Mouse (Mus musculus): ENCODE measurements around the gene Twnk.

Twnk gene

DNA sequence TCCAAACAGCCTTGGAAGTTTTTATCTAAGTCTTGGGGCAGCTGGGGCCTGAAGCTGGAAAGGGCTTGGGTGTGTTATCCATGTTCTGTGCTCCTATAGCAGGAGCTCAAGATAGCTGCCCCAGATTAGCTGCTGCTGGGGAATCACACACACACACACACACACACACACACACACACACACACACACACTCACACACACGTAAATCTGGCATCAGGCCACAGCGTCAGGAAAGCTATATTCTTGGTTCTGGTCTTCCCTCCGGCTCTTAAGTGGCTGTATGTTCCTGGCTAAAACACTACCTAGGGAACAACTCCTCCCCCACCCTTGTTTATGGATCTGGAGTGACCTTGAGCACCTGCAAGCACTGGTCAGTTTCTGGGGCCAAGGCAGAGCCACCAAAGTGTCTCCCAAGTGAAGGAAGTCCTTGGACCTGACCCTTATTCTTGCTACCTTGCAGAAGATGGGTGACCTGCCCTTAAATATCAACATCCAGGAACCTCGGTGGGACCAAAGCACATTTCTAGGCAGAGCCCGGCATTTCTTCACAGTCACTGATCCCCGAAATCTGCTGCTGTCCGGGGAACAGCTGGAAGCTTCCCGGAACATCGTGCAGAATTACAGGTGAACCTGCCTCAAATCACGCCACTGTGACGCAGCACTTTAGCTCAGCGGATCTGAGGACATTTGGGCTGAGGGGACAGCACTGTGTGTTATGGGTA, 43.3 kb downstream of the Twnk start:
- DNase-seq (ENCODE audit: low spot score in 2 of 2), result no peak

DNA sequence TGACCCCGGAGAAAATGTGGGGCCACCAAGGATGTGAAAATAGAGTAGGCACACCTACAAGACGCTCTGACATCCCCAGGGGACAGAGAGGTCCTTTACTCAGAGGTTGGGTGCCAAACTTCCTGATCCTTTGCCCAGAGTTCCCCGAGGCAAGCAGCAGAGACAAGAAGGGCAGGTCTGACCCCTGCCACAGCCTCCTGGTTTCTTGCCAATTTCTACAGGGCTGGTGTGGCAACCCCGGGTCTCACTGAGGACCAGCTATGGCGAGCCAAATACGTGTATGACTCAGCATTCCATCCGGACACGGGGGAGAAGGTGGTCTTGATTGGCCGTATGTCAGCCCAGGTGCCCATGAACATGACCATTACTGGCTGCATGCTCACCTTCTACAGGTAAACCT, 44.1 kb downstream of the Twnk start:
- DNase-seq (ENCODE audit: low spot score in 2 of 2), result no peak

DNA sequence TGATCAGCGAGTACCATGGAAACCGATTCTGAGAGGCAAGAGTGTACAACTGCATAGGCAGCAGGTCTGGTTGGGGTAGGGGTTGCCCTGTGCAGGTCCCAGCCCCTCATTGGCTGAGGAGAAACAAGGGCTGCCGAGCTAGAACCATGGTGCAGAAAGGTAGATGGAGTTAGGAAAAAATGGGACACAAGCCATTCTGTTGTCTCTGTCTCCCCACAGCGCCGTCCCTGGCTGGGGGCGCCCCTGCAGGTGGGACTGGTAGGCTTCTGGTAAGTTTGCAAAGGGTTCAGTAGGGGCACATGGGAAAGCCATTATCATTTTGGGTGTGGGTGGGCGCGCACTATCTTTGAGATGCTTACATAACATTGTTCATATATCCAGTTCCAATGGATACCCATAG, 48.0 kb downstream of the Twnk start:
- DNase-seq (ENCODE audit: low spot score in 2 of 2), result no peak

DNA sequence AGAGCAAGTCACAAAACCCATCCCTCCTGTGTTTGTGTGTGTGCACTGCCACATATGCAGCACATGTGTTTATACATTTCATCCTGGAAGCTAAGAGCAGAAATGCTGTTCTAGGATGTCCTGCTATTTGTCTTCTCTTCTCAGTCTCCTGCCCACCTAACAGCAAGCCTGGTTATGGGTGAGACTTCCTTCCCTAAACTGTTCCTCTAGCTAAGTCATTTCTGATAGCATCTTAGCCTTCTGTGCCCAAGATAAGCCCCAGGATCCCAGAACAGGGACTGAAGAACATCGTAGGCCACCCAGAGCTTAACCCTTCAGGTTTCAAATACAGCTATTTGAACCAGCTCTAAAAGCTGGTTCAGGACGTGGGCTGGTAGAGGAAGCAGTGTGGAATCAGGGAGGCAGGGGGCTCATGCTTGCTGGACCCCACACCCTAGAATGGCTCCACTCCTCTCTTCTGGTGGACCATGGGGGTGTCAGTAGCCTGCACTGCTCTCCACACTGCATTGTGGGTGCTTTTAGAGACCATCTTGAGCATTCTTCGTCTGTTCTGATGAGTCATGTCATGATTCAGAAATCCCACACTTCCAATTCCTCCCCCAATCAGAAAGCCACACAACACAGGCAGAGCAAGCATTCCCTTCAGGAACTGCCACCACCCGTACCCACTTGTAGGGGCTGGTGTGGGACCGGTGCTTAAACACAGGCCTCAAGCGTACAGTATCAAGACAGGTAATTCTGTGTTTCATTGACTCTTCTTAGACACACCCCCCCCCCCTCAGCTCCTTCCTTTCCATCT, 49.6 kb downstream of the Twnk start:
- no peak for DNase-seq (ENCODE audit: low spot score in 2 of 2)

DNA sequence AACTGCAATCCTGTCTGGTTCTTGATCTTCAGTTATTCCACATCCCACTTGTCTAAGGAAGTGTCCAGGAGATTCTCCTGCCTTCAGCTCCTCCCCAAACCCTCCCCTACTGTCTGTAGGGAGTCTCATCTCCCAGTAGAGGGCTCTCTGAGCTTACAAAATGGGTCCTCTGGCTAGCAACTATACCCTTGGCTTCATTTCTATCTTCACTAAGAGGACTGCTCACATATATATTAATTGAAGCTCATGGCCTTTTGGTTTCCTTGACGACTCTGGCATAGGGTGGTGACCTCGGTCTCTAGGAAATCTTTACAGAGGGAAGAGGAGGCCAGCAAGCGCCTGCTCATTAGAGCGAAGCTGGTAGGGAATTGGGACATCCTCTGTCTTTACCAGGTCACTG, 50.9 kb downstream of the Twnk start:
- no peak for DNase-seq (ENCODE audit: low spot score in 2 of 2)

DNA sequence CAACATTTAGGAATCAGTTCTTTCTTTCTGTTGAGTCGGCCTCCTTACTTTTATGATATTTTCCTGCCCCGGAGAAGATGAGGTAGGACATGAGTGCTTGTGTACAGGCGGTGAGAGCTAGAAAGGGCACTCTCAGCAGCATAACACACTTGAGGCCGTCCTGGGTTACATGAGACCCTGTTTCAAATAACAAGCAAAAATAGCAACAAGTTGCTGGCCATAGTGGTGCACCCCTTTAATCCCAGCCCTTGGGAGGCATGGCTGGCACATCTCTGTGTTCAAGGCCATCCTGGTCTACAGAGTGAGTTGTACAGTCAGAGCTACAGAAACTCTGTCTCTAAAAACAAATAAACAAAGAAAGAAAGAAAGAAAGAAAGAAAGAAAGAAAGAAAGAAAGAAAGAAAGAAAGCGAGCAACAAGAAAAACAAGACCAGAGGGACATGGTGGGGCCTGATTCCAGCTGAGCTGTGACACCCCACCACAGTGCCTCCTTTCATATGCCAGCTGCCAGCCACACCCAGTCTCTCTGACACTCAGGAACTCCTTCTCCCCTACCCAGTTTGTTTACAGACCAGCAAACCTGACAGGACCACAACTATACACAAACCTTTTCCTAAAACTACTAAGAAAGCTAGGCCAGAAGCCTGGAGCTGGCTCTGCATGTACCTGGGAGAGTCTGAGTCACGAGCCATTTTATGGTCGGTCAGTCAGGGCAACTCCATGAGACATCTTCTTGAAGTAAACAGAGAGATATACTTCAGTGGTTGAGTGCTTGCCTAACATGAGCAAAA, 51.6 kb downstream of the Twnk start:
- peak; percentile 58 to 59 for DNase-seq (ENCODE audit: low spot score in 2 of 2)

DNA sequence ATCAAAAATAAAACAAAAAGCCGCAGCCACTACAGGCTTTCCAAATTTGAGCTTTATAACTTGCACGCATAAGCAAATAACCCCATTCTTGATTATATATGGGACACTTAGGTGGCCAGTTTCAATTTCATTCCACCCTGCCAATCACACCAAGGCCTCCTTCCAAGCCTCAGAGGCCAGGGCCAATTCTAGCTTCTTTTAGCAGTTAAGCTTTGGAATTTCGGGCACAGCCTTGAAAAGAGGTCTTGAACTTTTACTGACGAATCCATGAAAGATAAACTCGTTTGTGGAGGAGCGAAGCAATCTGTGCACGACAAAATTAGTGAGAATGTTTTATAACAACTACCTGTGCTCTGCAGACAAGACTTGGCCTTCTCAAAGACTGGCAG, 52.3 kb downstream of the Twnk start:
- DNase-seq (ENCODE audit: low spot score in 2 of 2), result no peak

DNA sequence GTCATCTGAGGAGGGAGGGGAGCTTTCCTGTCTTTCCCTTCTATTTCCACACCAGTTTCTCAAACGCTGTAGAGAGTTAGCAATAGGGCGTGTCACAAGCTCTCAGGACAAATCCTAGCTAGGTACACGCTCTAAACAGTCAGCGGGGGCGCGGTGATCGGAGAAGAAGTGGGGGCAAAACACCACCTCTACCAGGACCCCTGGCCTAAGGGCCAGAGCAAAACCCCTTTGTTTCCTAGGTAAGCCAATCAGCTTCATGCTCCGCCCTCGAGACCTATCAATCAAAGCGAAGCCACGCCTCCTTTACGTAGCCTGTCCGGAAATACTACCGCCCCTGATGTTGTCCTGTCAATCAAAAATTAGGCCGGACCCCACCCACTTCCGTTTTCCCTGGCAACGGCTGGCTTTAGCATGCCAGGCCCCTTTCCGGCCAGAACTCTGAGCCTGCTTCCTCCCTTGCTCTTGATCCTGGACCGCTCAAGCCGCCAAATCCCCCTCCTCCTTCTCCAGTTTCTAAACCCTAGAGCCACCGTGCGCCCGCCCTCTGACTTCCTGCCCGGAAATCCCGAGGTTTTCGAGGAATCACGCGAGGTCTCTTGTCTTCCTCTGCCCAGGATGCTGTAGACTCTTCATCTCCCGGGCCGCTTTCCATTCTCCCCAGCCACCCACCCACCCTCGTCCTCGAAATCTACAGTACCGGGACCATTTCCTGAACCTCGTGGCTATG, 52.8 kb downstream of the Twnk start:
- DNase-seq (ENCODE audit: low spot score in 2 of 2), result peak; percentile 84 to 87

DNA sequence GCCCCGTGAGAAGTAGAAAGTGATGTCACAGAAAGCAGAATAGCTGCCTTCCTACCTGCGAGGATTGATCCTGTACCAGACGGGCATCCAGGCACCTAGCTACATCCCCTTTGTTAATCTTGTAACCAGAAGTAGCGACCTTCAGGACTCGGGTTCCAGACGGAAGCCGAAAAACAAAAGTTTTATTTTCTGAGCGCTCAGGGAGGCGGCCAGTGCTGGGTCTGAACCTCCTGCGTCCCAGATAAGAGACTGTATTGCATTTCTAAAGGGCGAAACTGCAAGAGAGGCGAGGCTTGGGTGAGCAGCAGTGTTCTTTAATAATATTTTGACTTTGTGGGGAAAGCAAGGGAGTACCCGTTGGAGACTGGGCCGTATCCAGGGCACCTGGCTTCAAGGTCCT, 53.4 kb downstream of the Twnk start:
- DNase-seq (ENCODE audit: low spot score in 2 of 2), result no peak
